Mouse (Mus musculus): ENCODE results near the gene Ccdc180.

DNA sequence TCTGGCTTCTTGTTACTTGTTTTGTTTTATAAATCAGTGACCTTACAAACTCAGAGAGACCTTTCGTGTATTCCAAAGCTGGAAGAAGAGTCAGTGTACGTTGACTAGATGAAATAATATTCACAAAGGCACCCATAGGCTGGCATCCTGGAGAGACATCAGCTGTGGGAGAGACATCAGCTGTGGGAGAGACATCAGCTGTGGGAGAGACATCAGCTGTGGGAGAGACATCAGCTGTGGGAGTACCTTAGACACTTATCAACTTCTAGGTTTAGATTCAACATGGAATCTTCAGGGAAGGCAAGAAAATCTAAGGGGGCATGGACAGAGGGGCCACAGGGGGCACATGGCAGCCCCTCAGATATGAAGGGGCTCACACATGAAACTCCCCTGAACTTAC is 43.8 kb upstream of the Ccdc180 start:
- no peak for TF ChIP-seq CTCF (IDR thresholded peaks at IDR 0.05; ENCODE audit: insufficient read depth, low read depth, low read length)
- TF ChIP-seq POLR2A (IDR thresholded peaks at IDR 0.05; ENCODE audit: insufficient read depth, low read depth, low read length) = no peak

Data from olfactory bulb, adult 2 months (tissue).